Mouse (Mus musculus) ES-E14 (cell line): Measurements from ENCODE around the gene Tmem59l.

Experiments
- CHD2 ChIP-seq: IDR thresholded peaks from 2 replicates; pipeline ENCODE4 v1.6.1; 2014; ENCODE audit warnings: mild to moderate bottlenecking, low read depth, low read length, inconsistent platforms
- HCFC1 ChIP-seq: IDR thresholded peaks from 2 replicates; pipeline ENCODE4 v1.6.1; 2012; ENCODE audit warnings: low read length, inconsistent platforms, borderline replicate concordance; ENCODE audit not compliant: insufficient read depth
- MAFK ChIP-seq: IDR thresholded peaks from 2 replicates; pipeline ENCODE4 v1.6.1; 2014; ENCODE audit warnings: mild to moderate bottlenecking, low read depth, low read length, inconsistent platforms; ENCODE audit not compliant: insufficient read depth
- ZC3H11A ChIP-seq: IDR thresholded peaks from 2 replicates; pipeline ENCODE4 v1.6.1; 2012; ENCODE audit warnings: low read depth, mild to moderate bottlenecking, inconsistent platforms, low read length, borderline replicate concordance

DNA sequence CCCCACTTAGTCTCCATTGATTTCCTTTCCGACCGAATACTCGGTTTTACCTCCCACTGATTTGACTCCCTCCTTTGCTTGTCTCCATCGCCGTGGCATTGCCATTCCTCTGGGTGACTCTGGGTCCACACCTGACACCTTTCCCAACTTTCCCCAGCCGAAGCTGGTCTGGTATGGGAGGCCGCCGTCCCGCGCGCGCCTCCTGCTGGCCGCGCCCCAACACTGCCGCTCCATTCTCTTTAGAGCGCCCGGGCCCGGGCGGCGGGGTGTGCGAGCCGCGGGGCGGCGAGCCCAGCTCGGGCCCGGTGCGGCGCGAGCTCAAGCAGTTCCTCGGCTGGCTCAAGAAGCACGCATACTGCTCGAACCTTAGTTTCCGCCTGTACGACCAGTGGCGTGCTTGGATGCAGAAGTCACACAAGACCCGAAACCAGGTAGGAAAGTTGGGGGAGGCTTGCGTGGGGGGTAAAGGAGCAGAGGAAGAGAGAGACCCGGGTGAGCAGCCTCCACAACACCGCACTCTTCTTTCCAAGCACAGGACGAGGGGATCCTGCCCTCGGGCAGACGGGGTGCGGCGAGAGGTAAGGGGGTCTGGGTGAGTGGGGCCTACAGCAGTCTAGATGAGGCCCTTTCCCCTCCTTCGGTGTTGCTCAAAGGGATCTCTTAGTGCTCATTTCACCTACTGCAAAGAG is 16.0 kb upstream of the Tmem59l start:
- TF ChIP-seq MAFK (no peak), CHD2 (no peak), ZC3H11A (peak; percentile 62; the same call in 1 of the 2 replicates), HCFC1 (no peak)
